Mouse (Mus musculus) bone marrow, adult 2 months (tissue): ENCODE data around the gene Tab1.

ENCODE experiments used
- CTCF ChIP-seq: fragments of 200-500 bp; IDR thresholded peaks from 2 replicates; pipeline ENCODE4 v1.5.1; 2011; ENCODE audit warnings: low read length, control low read depth; ENCODE audit not compliant: control insufficient read depth, insufficient read depth
- POLR2A ChIP-seq: fragments of 200-500 bp; IDR thresholded peaks from 2 replicates; pipeline ENCODE4 v1.6.1; 2011; ENCODE audit warnings: low read depth, mild to moderate bottlenecking, control low read depth, low read length, borderline replicate concordance; ENCODE audit not compliant: control insufficient read depth

- no peak for TF ChIP-seq POLR2A
- TF ChIP-seq CTCF = no peak
Measured at GRCm38 (mm10) chr15:80094201-80094600, 38.7 kb upstream of the Tab1 start.
